Mouse (Mus musculus) heart, postnatal 25 days (tissue): ENCODE data around the gene Hcn1. TPM values are rescaled to one million over a fixed set of nuclear protein-coding genes. Genes with fewer than 3 reads are reported as not detected.

Experiments used
- DNase-seq: peaks from one replicate; pipeline ENCODE4 v3.0.0; 2022; ENCODE audit warnings: low spot score
- intact Hi-C: fragments of 180-260 bp; cut with DNase I; formaldehyde crosslinking; loops from one replicate; pipeline ENCODE4 v1.15.1; 2025
- total RNA-seq, 2 experiments: library from RNA; stranded (reverse); gene quantifications; 2 replicates each; pipeline ENCODE4 v1.2.3; 2021

The Hcn1 gene
- total RNA-seq = 1 to 10 TPM; 1.1 to 1.7 TPM

DNA sequence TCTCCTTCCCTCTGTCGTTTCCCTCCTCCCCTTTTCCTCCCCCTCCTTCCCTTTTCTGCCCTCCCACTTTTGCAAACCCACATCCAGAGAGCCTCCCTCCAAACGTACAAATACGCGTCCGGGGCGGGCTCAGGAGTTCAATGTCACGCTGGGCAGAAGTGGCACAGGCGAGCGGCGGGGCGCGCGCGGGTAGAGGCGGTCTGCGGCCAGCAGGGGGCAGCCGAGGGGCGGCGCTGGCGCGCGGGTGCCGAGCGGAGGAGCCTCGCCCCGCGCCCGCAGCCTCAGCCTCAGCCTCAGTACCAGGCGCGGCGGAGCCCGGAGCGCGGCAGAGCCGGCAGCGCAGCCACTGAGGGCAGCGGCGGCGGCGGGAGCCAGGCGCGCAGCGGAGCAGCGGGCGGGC is at the start of gene Hcn1:
Gene Hcn1, plus strand, starts transcription at position 140 of the 400 bp plus-strand sequence.
- intact Hi-C loops = loop anchor here (2.0 to 5.0 kb wide), 2 partner anchors 200 to 625 kb away; no protein-coding TSS in a partner anchor
- DNase-seq = no peak

DNA sequence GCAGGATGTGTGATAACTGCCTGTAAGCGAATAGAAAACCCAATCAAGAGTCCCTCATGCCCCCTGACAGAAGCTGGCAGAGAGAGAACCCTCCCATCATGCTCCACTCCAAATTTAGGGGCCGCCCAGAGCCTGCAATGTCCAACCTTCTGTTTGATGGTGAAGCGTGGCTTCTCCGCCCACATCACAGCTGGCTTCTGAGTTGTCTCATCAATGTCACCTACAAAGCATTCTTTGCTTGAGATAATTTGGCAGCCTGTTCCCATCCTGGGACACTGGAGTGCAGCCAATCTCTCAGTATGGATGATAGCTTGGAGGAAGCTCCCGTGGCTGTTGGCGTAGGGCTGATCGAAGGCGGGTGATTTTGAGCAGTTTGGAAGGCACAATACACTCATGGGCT is 34.9 kb upstream of the Hcn1 start:
- intact Hi-C loops = no loop called here
- DNase-seq = no peak

DNA sequence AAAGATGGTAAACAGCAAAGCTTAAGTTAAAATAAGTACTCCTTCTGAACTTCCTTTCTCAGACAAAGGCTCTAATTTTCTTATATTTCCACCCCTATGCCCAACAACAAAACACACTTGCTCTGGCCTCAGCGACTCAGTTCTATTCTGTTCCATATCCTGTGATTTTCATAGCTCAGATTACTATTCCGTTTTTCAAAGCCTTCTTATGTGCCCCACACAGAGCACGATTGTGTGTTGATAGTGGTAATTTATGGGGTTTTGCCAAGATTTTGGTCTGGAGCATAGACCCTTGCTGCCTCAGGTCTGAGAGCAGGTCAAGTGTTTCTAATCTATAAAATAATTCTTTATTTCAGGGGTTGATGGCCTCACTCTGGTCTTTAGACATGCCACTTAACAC is 30.4 kb upstream of the Hcn1 start:
- DNase-seq = no peak

DNA sequence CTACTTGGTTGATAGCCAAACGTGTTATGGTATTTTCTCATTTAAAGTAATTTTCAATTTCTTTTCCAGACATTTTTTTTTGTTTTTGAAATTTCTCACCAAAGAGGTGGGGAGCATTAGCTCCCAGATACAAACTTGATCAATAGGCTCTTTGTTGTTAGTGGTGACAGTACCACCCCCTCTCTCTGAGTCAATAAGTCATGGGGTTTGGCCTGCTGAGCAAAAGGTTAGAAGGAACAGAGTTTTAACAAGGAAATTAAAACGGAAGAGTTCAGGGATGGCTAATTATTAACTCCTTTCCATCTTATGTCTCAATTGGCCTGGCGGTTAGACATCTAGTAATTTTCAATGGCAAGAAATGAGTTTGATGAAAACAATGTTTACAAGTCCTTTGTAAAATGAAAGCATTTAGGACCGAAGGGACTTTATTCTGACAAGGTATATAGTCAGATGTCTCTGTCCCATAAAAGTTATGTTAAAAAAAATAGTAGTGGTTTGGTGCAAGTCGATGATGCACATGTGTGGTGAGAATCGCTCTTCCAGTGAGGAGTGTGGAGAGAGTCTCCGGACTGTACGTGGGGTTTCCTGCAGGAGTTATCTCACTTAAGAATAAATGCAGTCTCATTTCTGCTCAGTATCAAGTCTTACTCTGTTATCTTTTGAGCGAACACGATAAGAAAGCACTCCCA is 7.5 kb upstream of the Hcn1 start:
- intact Hi-C loops = no loop called here

More for the DNA sequence above, 30.4 kb upstream of the Hcn1 start:
- intact Hi-C loops = no loop called here

DNA sequence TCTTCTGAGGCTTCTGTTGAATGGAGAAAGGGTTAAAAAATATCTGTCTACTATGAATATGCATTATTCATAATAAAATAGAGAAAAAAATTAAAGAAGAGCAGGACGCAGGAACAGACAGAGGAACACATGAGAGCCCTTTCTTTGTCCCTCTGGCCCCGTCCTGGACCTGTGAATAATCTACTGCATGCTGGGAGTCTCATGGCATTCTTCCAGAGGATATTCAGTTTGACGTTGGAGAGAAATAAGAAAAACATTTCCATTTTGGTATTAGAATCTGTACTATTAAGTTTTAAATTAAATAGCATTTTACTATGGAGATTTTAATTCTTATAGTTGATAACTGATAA is 7.0 kb upstream of the Hcn1 start:
- DNase-seq = no peak
- intact Hi-C loops = no loop called here

More for the DNA sequence above, 7.5 kb upstream of the Hcn1 start:
- no peak for DNase-seq

DNA sequence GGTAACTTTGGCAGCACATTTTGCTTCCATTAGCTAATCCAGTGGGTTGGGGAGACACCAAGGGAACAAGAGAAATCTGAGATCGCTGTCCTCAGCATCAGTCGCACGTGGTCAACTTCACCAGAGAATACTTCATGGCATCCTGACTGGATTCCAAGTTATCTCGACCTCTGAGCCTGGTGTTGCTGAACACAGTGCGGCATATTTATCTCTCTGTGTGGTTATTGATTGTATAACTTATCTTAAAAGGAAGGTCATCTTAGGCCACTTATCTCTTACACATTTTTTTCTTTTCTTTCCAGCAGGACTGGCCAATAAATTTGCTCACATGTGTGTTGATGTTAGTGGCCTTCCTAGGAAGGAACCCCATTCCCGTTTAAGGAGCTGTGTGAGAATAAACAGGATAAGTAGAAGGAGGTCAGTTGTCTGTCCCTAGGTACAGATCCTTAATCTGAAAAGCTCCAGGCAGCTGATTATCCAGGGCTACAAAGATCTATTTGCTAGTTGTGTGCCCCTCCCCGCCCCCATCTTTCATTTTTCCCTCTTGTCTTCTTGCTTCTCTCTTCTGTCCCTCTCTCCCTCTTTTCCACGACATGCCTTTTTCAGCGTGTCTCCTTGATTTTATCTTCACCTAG is 672 bp upstream of the Hcn1 start:
- DNase-seq = no peak
- intact Hi-C loops = loop anchor here (5.0 kb wide), 1 partner anchor 201 kb away; no protein-coding TSS in a partner anchor

DNA sequence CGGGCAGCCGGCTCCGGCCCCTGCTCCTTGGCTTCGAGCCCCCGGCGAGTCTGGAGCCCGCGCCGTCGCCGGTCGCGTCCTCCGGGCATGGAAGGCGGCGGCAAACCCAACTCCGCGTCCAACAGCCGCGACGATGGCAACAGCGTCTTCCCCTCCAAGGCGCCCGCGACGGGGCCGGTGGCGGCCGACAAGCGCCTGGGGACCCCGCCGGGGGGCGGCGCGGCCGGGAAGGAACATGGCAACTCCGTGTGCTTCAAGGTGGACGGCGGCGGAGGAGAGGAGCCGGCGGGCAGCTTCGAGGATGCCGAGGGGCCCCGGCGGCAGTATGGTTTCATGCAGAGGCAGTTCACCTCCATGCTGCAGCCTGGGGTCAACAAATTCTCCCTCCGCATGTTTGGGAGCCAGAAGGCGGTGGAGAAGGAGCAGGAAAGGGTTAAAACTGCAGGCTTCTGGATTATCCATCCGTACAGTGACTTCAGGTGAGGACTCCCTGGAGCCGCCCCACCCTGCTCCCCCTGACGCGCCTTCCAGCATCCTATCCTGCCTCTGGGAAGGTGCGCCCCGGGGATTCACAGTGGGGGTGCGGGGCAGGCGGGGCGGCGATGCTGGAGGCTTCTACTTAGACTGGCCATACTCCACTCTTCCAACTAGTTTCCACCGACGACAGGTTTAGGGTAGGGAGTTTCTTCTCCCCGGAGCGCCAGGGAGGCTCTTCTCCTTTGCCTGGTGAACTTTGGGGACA is 668 bp downstream of the Hcn1 start:
- intact Hi-C loops = loop anchor here (2.0 to 5.0 kb wide), 2 partner anchors 200 to 624 kb away; no protein-coding TSS in a partner anchor
- no peak for DNase-seq

DNA sequence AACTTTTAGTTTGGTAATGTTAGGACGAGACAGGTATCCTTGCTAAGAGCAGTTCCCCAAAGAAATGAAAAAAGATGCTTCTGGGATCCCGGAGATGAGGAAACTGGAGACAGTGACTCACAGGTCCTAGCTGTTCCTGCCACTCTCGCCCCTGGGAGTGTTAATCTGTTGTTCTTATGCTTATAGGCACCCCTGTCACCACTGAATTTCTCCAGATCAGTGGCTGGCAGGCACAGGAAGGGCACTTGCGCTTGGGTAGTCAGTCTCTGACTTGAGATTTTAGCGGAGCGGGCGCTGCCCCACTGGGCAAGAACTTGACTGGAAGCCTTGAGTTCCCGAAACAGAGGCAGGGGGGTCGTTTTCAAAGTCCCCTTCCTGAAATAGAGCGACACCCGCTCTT is 1.3 kb downstream of the Hcn1 start:
- no peak for DNase-seq
- intact Hi-C loops = loop anchor here (2.0 to 5.0 kb wide), 2 partner anchors 199 to 623 kb away; no protein-coding TSS in a partner anchor

DNA sequence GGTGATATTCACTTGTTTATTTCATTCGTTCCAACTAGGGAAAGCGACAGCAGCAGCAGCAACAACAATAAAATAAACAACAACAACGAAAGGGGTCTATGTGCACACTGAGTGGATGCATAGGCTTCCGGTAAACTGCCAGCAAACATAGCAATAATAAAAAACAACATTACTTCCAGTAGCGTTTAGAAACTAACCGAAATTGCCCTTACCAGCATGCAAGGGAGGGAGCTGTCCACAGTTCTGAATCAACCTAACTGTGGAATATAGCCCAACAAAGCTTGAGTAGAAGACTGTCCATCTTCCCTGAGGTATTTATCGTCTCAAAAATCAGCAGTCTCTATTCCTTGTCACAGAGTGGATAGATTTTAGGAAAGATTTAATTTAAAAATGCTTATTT is 2.0 kb downstream of the Hcn1 start:
- DNase-seq = no peak
- intact Hi-C loops = loop anchor here (5.0 kb wide), 1 partner anchor 198 kb away; no protein-coding TSS in a partner anchor

DNA sequence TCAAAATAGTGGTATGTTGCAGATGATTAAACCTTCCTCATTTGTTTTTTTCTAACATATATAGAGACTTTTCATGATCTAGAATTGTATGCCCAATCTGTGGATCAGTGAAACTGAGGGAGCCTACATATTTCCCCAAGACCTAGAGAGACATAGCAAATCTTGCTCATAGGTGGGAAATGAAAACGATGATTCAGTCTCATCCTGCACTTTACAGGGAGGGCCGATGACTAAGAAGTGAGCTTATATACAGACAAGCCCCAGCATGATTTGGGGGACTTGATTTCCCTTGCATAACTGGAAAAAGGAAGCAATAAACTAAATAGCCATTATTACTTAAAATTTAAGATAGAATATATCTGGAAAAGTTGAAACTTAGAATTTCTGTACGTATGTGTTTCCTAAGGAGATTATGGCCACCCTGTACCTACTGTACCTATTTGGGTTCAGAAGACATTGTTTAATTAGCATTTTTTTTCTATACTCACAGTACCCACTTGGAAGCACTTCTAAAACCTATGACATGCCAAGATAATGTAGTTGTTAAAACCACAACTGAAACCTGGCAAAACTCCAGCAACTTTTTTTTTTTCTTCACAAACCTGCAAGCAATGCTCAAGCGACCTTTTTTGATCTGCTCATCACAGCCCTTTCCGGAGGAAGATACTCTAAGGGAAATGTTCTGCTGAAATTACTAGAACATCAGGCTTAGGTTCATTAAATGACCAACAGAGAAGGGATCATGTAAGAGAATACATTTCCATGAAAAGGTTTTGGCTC is 3.0 kb downstream of the Hcn1 start:
- no peak for DNase-seq
- intact Hi-C loops = loop anchor here (5.0 kb wide), 1 partner anchor 197 kb away; no protein-coding TSS in a partner anchor

DNA sequence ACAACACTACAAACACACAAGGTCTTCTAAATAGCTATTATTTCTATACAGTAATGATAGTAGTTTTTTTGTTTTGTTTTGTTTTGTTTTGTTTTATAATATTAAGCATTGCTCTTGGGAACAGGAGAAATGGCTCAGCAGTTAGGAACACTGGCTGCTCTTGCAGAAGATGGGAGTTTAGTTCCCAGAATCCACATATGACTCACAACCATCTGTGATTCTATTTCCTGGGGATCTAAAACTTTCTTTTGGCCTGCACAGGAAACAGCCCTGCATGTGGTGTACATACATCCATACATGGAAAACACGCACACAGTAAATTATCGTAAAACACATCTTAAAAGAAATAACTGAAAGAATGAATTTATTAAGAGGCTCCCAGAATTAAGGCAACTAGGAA is 9.8 kb downstream of the Hcn1 start:
- no peak for DNase-seq
- intact Hi-C loops = no loop called here

DNA sequence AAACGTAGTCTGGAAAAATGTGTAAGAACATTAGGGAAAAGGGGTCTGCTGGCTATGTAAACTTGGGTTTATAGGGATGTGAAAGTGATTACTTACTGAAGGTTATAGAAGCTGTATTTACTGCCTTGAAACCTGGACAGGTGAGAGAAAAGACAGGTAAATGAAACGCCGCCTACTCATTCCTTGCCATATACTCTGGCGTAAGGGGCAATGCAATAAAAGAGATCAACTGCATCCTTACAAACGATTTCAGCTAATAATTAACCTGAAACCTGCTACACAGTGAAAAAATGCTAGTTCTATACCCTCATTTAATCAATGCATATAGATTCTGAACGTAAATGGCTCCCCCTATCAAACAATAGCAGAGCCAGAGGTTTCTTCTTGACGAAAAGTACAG is 17.4 kb downstream of the Hcn1 start:
- intact Hi-C loops = no loop called here
- no peak for DNase-seq

DNA sequence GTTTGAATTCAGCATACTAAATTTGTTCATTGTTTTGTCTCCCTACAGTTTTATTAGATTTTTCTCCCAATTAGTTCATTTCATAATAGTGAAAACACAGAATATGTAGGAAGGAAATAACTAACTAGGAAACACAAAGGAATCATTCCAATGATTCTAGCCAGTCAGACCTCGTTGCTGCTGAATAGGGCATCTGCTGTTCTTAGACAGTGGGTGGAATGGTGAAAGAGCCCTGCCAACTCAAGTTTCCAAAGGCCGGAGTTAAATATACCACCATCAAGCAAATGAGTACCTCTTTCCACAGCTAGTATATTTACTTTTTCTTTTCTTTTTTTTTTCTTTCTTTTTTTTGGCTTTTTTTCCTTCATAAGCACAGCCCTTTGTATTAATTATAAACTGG is 55.4 kb downstream of the Hcn1 start:
- intact Hi-C loops = no loop called here
- DNase-seq = no peak

DNA sequence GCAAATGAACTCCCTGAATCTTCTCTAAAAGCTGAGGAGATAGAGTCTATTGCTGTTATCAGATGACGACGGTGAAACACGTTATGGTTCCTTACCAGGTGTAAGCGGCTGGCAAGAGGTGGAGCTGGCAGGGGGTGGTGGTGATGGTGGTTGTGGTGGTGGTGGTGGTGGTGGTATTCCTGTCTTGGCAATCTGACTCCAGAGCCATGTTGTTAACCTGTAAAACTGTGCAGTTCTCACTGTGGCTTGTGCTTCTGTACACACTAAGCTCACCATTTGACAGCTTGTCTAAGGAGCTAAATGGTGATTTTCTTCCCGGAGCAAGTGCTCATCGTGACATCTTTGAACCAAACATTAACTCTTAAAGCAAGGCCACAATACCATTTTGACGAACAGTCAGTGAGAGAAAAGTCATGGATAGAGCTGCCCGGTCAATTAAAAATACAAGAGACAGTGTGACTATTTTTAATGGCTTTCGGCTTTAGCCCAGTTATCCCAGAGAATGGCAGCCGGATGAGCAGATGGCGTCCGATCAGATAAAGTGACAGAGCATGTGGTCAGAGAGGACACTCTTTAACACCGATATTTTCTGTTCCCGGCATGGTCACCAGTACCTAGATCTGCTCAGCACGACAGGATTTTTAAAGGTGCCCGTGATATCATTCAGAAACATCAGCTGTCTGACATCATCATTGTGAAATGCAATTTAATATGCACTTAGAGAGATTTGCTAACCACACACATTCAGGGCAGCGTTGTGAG is 56.5 kb downstream of the Hcn1 start:
- no peak for DNase-seq
- intact Hi-C loops = no loop called here

DNA sequence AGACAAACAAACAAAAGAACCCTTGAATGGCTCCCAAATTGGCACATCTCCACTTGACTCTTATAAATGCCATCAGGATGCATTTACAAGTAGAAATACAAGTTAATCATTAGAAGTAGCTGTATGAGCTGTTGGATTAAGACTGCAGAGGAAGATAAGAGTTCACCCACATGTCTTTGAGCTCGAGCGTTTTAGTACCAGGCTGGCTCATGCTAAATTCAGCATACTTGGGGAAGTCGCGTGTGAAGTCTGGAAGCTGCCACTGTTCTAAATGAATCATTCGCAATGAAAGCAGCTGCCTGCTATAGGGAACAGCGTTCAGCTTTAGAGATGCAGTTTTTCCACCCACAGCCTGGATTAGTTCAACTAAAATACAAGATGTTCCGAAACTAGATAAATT is 57.4 kb downstream of the Hcn1 start:
- DNase-seq = no peak
- intact Hi-C loops = no loop called here

DNA sequence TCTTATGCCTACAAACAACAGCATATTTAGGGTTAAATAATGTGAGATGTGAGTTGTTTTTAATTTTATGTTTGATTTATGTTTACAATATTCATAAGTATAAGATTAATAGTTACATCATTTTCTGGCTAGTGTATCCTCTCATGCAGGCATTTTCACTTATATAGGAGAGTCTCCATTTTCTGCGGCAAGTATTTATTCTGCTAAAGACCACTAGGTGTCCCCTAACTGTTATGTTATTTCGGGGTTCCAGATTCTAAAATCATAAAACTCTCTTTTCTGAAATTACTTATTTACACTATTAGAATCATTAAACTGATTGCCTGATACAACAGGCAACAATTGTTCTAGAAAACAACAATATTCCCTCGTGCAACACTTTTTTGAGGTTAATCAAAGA is 60.5 kb downstream of the Hcn1 start:
- intact Hi-C loops = no loop called here
- DNase-seq = no peak

DNA sequence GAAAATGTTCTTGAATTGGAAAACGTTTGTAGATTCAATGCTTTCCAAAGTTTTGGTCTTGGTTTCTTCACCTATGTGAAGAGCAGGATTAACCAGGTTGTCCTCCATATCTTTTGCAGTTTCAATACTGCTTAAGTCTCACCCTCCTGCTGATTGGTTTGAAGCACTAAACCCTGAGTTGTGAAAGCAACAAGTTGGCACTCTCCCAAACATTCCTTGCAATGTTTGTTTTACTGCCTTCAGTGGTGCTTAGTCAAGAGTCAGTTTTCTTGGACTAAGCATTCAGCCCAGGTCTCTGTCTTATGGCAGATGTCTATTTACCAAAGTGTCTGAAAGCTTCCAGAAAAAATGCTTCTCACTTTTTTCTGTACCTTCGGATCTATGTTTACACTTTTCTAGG is 67.2 kb downstream of the Hcn1 start:
- intact Hi-C loops = no loop called here
- no peak for DNase-seq

DNA sequence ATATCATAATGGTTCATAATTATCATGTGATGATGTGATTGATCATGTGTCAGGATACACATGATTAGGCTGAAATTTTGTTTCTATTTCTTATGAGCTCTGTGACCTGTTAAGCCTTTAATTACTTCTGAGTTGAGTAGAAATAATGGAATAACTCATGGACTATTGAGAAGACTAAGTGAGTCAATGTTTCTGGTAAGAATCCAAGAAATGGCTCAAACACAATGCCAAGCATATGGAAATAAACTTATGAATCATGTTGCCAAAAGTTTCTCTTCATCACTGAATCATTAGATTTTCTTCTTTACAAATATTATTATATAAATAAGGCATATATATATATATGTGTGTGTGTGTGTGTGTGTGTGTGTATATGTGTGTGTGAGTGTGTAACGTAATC is 69.7 kb downstream of the Hcn1 start:
- DNase-seq = no peak
- intact Hi-C loops = no loop called here

DNA sequence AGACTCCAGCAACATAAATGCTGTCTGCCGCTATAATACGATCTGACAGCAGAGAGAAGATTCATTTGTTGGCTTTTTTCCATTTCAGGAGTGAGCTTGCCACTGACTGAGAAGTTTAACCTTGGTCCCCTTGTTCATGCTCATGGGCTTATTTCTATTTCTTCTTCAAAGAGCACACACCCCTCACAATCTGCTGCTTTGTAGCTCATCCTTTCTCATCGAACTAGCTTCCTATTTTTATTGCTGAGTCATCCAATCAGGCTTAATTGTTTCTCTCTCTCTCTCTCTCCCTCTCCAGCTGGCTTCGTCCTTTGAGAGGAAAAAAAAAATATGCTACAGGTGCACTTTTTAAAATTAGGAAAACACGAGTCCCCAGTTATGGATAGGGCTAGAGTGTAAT is 74.3 kb downstream of the Hcn1 start:
- intact Hi-C loops = no loop called here
- no peak for DNase-seq
